Mouse (Mus musculus) fibroblast of lung, adult 2 months (primary cell): ENCODE data around the gene Sppl3.

Source experiments
- DNase-seq: peaks from one replicate; pipeline ENCODE4 v3.0.0-alpha.2; 2011; ENCODE audit warnings: low read depth

Gene Sppl3

GRCm38 (mm10) chr5:115010577-115011216 is at the start of gene Sppl3:
Gene Sppl3 (plus strand): TSS chr5:115011137.
- DNase-seq, result peak; percentile 54

- no peak for DNase-seq
These were observed 49.2 kb upstream of the Sppl3 start for GRCm38 (mm10) chr5:114961590-114962360.

- DNase-seq, result no peak
These were observed 46.5 kb upstream of the Sppl3 start for GRCm38 (mm10) chr5:114964315-114964966.

GRCm38 (mm10) chr5:114964967-114965898 is 45.7 kb upstream of the Sppl3 start:
- DNase-seq, result no peak

DNA sequence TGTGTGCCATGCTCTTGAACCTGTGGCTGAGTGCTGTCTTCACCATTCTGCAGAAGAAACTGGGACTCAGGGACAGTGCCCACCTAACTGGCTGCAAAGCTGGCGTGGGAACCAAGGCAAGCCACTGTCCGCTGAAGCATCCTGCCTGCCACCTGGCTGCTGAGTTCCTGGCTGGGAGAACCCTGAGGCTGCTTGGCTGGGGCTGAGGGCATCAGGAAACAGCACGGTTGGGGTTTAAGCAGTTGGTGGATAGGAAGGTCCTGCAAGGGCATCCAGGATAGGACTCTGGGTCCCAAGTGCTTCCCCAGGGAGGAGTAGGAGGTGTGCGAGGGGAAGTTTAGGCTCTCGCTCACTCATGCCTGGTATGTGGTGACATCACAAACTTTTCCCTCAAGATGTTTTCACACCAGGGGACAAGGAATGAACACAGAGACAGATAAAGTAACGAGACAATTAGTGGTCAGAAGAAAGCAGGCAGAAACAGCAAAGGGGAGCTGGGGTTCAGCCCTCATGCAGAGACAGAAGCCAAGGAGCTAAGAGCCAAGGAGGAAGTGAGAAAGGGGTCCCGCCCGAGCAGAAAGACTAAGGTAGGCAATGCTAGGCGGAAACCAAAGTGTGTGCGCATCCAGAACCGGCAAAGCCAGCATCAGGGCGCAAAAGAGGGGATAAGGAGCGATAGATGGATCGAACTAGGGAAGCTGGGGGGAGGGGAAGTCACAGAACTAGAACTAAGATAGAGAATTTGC is 43.2 kb upstream of the Sppl3 start:
- DNase-seq, result no peak

DNA sequence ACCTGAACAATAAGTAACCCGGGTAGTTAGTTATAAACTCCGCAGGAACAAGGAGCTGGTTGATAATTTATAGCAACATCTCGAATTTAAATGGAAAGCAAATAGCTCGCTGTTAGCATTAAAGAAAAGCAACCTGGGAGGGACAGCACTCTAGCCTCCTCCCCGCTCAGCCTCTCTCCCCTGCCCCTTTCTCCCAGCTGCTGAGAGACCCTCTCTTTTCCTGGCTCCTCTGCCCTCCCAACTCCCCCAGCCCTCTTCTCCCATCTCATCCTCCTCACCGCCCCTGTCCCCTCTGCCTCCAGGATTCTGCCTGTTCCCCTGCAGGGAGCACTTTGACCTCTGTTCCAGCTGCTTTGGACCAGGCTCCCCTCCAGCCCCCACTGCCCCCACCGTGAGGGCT is 42.3 kb upstream of the Sppl3 start:
- no peak for DNase-seq

GRCm38 (mm10) chr5:114969064-114969463 is 41.9 kb upstream of the Sppl3 start:
- DNase-seq, result no peak

DNA sequence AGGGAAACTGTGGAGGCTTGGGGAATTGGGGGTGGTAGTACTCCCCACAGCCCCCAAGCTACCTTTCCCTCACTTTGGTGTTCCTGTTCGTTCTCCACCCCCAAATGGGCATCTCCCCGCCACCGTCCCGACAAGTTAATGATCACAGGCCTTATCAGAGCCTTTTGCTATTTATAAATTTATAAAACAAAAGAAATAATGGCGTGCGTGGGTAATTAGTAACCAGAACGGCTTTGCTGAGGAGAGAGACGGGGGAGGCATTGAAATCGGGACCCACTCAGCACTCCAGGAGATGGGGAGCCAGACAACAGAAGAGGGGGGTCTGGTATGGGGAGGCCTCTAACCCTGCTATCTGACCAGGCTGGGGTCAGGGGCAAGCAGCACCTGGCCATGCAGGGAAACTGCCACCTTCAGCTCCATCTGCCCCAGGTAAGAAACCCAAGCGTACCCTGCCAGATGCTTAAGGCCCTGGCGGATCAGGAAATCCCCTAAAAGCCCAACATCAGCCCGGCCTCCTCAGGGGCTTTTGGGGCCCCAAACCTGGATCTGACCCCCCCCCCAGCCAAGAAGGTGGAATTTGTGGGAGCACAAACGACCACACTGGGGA is 41.2 kb upstream of the Sppl3 start:
- no peak for DNase-seq

GRCm38 (mm10) chr5:114970824-114971227 is 40.1 kb upstream of the Sppl3 start, which contains the start of gene Hnf1a:
Gene Hnf1a (minus strand): TSS chr5:114971094.
- no peak for DNase-seq

DNA sequence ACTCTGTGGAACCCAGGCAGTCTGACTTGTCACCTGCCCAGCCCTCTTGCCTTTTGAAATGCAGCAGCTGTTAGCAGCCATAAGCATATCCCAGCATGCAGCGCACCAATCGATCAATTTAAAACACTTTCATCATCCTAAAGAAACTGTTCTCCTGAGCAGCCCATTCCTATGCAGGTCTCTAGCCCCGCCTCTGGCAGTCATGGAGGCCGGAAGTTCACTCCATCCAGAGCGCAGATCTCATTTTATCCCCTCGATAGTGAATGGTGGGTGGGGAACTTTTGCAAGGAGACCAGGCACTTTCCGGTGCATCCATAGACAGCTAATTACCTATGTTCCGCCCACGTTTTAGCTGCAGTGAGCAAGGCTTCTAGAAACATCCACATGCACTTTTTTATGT is 38.7 kb upstream of the Sppl3 start:
- no peak for DNase-seq

DNA sequence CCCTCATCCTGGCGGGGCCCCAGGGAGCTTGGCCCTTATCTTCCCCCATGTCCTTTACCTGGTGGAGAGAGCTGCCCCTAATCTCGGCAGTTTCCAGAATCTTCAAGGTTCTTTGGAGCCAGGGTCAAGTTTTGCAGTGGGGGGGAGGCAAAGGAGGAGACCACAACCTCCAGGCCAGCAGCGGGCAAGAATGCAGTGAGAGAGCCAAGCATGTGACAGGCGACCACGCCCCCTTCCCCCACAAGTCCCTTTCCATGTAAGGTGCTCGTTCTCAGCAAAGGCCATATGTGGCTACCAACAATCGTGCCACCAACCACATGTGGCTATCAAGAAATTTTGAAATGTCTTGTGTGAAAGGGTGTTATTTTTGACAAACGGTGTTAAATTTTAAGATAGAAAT is 37.8 kb upstream of the Sppl3 start:
- DNase-seq, result no peak

DNA sequence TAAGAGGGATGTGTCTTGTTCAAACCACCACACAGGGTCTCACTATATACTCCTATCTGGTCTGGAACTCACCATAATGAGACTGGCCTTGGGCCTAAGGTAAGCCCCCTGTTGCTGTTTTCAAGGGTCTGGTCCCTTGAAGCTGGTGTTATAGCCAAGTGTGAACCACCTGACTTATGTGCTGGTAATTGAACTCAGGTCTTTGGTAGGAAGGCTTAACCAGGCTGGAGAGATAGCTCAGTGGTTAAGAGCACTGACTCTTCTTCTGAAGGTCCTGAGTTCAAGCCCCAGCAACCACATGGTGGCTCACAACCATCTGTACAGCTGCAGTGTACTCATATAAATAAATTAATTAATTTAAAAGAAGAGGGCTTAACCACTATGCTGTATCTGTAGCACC is 34.0 kb upstream of the Sppl3 start:
- no peak for DNase-seq

- DNase-seq, result no peak
These were observed 32.5 kb upstream of the Sppl3 start for GRCm38 (mm10) chr5:114978473-114978872.

- peak; percentile 26 for DNase-seq
These were observed 32.1 kb upstream of the Sppl3 start for GRCm38 (mm10) chr5:114978888-114979249.

DNA sequence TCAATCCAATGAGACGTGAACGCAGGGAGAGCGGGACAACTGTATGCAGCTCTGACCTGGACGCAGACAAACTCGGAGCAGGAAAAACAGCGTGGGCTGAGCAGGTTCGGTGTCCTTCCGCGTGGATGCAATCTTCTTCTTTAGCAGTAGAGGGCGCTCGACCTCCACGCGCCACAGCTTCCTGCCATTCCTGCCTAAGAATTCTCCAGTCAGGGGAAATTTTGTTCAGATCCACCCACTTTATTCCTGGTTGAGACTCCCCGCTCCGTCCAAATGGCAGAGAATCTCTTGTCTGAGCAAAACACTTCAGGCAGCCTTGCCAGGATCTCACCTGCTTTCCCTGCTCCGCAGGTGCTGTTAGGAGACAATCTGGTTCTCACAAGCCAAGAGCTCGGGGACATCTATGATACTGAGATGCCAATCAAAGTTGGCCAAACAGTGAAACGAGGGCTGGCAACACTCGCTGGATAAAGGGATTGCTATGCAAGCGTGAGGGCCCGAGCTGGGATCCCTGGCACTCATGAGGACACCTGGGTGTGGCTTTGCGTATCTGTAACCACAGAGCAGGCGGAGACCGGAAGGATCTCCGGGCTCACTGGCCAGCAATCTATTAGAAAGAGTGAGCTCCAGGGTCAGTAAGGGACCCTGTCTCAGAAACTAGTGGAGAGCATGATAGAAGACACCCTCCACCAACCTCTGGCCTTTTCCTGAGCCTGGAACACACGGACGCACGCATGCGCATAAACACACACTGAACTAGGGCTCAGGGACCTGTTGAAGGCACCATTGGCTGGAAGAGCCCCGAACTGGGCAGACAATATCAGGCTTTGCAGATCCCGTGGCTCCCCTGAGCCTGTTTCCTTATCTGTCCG is 31.5 kb upstream of the Sppl3 start:
- peak; percentile 40 for DNase-seq

- DNase-seq, result no peak
These were observed 30.7 kb upstream of the Sppl3 start for GRCm38 (mm10) chr5:114980122-114980748.

GRCm38 (mm10) chr5:114982001-114982400 is 28.9 kb upstream of the Sppl3 start:
- no peak for DNase-seq

GRCm38 (mm10) chr5:114985074-114985473 is 25.9 kb upstream of the Sppl3 start:
- DNase-seq, result no peak

DNA sequence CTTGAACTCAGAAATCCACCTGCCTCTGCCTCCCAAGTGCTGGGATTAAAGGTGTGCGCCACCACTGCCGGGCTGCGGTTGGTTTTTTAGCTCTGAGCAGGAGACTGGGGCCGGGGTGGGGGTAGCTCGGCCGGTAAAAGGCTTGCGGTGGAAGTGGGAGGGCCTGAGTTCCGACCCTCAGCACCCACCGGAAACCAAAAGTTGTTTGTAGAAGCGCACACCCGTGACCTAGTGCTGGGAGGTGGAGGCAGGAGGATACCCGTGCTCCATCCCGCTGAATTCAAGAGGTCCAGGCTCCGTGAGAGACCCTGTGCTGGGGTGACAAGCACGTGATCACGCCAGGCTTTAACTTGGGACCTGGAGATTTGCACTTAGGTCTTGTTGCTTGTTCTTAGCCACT is 14.5 kb upstream of the Sppl3 start:
- DNase-seq, result no peak
